15 mouse cellular contexts compared by ENCODE assay signal in the genomic region with DNA sequence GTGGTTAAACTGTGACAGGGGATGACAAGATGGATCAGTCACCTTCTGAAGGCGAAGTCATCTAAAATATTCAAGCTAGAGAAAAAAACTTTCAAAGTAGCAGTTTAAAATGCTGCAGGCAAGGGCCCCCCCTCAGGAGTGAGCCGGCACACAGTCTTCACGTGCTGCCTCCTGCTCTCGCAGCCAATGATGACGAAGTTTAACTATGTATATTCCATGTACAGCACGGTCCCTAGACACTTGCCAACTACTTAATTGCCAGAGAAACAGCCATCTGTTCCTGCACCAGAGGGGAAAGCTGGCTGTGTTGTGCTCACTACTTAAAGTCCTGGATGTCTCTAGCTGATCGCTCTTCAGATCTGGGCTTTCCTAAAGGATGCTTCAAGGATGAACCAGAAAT. TPM values are rescaled to one million over a fixed set of nuclear protein-coding genes. Genes with fewer than 3 reads are reported as not detected.
DNase-seq lines count a peak whose midpoint lies in the region; ATAC-seq and TF ChIP-seq lines count a peak whose summit lies in the region.
"Had no signal": no experiment of that assay in that cellular context is flagged by ENCODE, and none has a peak within 500 bp of the region (broad histone marks: within the 10 kb centered on the region; RNA-seq: fewer than 3 reads in every experiment).

No protein-coding gene starts in this region.

- no peak for TF ChIP-seq CTCF in cerebellum, adult 2 months (IDR thresholded peaks at IDR 0.05; ENCODE audit: borderline replicate concordance, insufficient read depth, low read depth, low read length)

- H3K27ac ChIP-seq in hindbrain, embryonic 14.5 days: no peak overlapping the region
- no peak overlapping the region for H3K27ac ChIP-seq in hindbrain, embryonic 11.5 days (ENCODE audit: low read depth, low read length)
- H3K27ac ChIP-seq in cerebellum, adult 2 months (ENCODE audit: insufficient read depth, low read length): peak overlapping the region; percentile 14; the same call in 1 of the 2 replicates
- H3K27ac ChIP-seq: liver, embryonic 14.5 days; stomach, postnatal 0 days had no signal

- no peak for TF ChIP-seq POLR2A in cerebellum, adult 2 months (IDR thresholded peaks at IDR 0.05; ENCODE audit: borderline replicate concordance, insufficient read depth, low read length)

- no peak overlapping the region for H3K9ac ChIP-seq in hindbrain, embryonic 14.5 days
- H3K9ac ChIP-seq in hindbrain, embryonic 11.5 days (ENCODE audit: low read depth, low read length): no peak overlapping the region
- H3K9ac ChIP-seq: liver, embryonic 14.5 days had no signal

- H3K36me3 ChIP-seq in hindbrain, embryonic 14.5 days (replicated peaks; ENCODE audit: control insufficient read depth, insufficient read depth): no peaks in the 10 kb centered on the region; the same call in 1 of the 2 replicates
- H3K36me3 ChIP-seq in hindbrain, embryonic 11.5 days (ENCODE audit: control insufficient read depth, insufficient read depth, low read length): no peaks in the 10 kb centered on the region

- peak; percentile 73 for DNase-seq in hindbrain, embryonic 14.5 days (ENCODE audit: low spot score)
- DNase-seq in hindbrain, embryonic 11.5 days (ENCODE audit: low spot score): no peak
- DNase-seq in MN1 (ENCODE audit: low spot score): peak; percentile 34
- peak; percentile 66 to 87 for DNase-seq in cerebellum, adult 2 months
- peak; percentile 33 for DNase-seq in layer of hippocampus, adult 9-10 months (ENCODE audit: low spot score)
- no peak for DNase-seq in heart, adult 8-10 months (ENCODE audit: low spot score)
- no peak for DNase-seq in kidney, postnatal 36 days
- DNase-seq: adrenal gland, adult 8-10 months; heart, adult 11 months; heart, postnatal 14 days; kidney, adult 8-10 months; lung, postnatal 36 days had no signal

- 0 out of 2 replicates have a peak, but pooled peaks cover 8% of the 10 kb centered on the region for H3K4me1 ChIP-seq in hindbrain, embryonic 14.5 days (replicated peaks; ENCODE audit: control insufficient read depth, insufficient read depth, low read length)
- no peaks in the 10 kb centered on the region for H3K4me1 ChIP-seq in hindbrain, embryonic 11.5 days (replicated peaks; ENCODE audit: control insufficient read depth, insufficient read depth, low read length)
- peaks cover 38% of the 10 kb centered on the region for H3K4me1 ChIP-seq in cerebellum, adult 2 months (ENCODE audit: control insufficient read depth, insufficient read depth, low read length)

- no peak overlapping the region for H3K4me3 ChIP-seq in hindbrain, embryonic 14.5 days (replicated peaks; ENCODE audit: low read length)
- H3K4me3 ChIP-seq in hindbrain, embryonic 11.5 days (ENCODE audit: low read depth, low read length): no peak overlapping the region
- H3K4me3 ChIP-seq in cerebellum, adult 2 months (replicated peaks; ENCODE audit: insufficient read depth, low read depth, low read length): no peak overlapping the region

- WGBS in hindbrain, embryonic 14.5 days: 40% methylated on average over 7 of the region's 7 CpGs
- WGBS in hindbrain, embryonic 11.5 days: 66% methylated on average over 7 of the region's 7 CpGs
- WGBS in cerebellum, adult 2 months: 11% methylated on average over 7 of the region's 7 CpGs

- H3K27me3 ChIP-seq in hindbrain, embryonic 14.5 days (ENCODE audit: control insufficient read depth, insufficient read depth, low read length): no peaks in the 10 kb centered on the region
- no peaks in the 10 kb centered on the region for H3K27me3 ChIP-seq in hindbrain, embryonic 11.5 days (ENCODE audit: control insufficient read depth, insufficient read depth, low read length)
- no peaks in the 10 kb centered on the region for H3K27me3 ChIP-seq in cerebellum, adult 2 months (ENCODE audit: control insufficient read depth, insufficient read depth, low read length)

- no peak overlapping the region for H3K4me2 ChIP-seq in hindbrain, embryonic 14.5 days (replicated peaks)
- H3K4me2 ChIP-seq in hindbrain, embryonic 11.5 days (replicated peaks; ENCODE audit: low read depth, low read length): no peak overlapping the region

- peak; percentile 56 for ATAC-seq in hindbrain, embryonic 14.5 days (ENCODE audit: low FRiP score)
- no peak for ATAC-seq in hindbrain, embryonic 11.5 days (ENCODE audit: low FRiP score)
- ATAC-seq in megakaryocyte, adult 5-6 weeks (ENCODE audit: poor library complexity, severe bottlenecking): no peak

- peaks cover 18% of the 10 kb centered on the region for H3K9me3 ChIP-seq in hindbrain, embryonic 14.5 days (ENCODE audit: control insufficient read depth, low read length)
- no peaks in the 10 kb centered on the region for H3K9me3 ChIP-seq in hindbrain, embryonic 11.5 days (ENCODE audit: control insufficient read depth, low read length)

RNA-seq across cellular contexts. Expression of gene Pimreg, which starts 26.2 kb away (rescaled TPM):
- polyA plus RNA-seq in hindbrain, embryonic 14.5 days (2014; fragmentation: Nextera tagmentation; extraction: Ambion mirVana): 26.8 and 30.2 TPM in 2 replicates
- polyA plus RNA-seq in hindbrain, embryonic 11.5 days (2014; fragmentation: Nextera tagmentation; extraction: Ambion mirVana): 158 and 171 TPM in 2 replicates
- polyA plus RNA-seq in cerebellum, adult 2 months (2012; rRNA removed): 0.08 and 0.32 TPM in 2 replicates
- 1 to 10 TPM in 1 of 4 experiments, under 1 TPM in 2, not detected in 1; 0.41 to 1.4 (median 0.65) TPM for total RNA-seq in heart, adult 8-10 months (2022)
- 34.0 and 34.1 TPM in 2 replicates for total RNA-seq in megakaryocyte, adult 5-6 weeks (2015)
- total RNA-seq in megakaryocyte, adult 5-6 weeks (2017): 16.3 and 17.2 TPM in 2 replicates

RNA-seq across cellular contexts. Expression of gene Aipl1, which starts 30.7 kb away (rescaled TPM):
- not detected in 2 replicates for polyA plus RNA-seq in hindbrain, embryonic 14.5 days (2014; fragmentation: Nextera tagmentation; extraction: Ambion mirVana)
- polyA plus RNA-seq in hindbrain, embryonic 11.5 days (2014; fragmentation: Nextera tagmentation; extraction: Ambion mirVana): not detected in 2 replicates
- 0.28 and 0.30 TPM in 2 replicates for polyA plus RNA-seq in cerebellum, adult 2 months (2012; rRNA removed)
- total RNA-seq in heart, adult 8-10 months (2022): under 1 TPM in 1 of 4 experiments, not detected in 3; 0.13 TPM
- 0.29 and 0.93 TPM in 2 replicates for total RNA-seq in megakaryocyte, adult 5-6 weeks (2015)
- 0.37 and 0.77 TPM in 2 replicates for total RNA-seq in megakaryocyte, adult 5-6 weeks (2017)
- total RNA-seq: adrenal gland, adult 8-10 months; heart, postnatal 14 days had no signal

Comparison
In these comparisons a context has a peak if more than half of its experiments do, and no peak if none do; other contexts are left out.
1. DNase-seq: peak in hindbrain, embryonic 14.5 days (single experiment), MN1 (single experiment), cerebellum, adult 2 months (2 of 2) and layer of hippocampus, adult 9-10 months (single experiment); none in hindbrain, embryonic 11.5 days (single experiment), heart, adult 8-10 months (single experiment) and kidney, postnatal 36 days (0 of 2).
2. RNA of gene Pimreg, which starts 26.2 kb away (polyA plus RNA-seq): 158 to 171 TPM in hindbrain, embryonic 11.5 days and 26.8 to 30.2 TPM in hindbrain, embryonic 14.5 days; 0.08 to 0.32 TPM in cerebellum, adult 2 months; every median in the first group is over 10 times any median in the second.